Mouse (Mus musculus) G1E (cell line): Measurements from ENCODE around the gene Rnf168. TPM values are rescaled to one million over a fixed set of nuclear protein-coding genes. Genes with fewer than 3 reads are reported as not detected.
"Not testable (repeated sequence)": the region's sequence is repeated elsewhere in the genome, so short reads cannot be mapped to it uniquely, and the experiment has no call there.

ENCODE experiments used
- ATAC-seq: 2 replicates; pipeline ENCODE4 v1.8.0; 2016; ENCODE audit warnings: mild to moderate bottlenecking; ENCODE audit not compliant: insufficient number of reproducible peaks, poor library complexity, low FRiP score, severe bottlenecking; ENCODE audit errors: extremely low read depth
- DNase-seq: peaks from one replicate; pipeline ENCODE4 v3.0.0; 2012; ENCODE audit warnings: low spot score
- H3K27me3 ChIP-seq: 2 replicates; pipeline ENCODE4 v1.6.1; 2012; ENCODE audit warnings: mild to moderate bottlenecking, low read length, inconsistent platforms; ENCODE audit not compliant: insufficient read depth
- H3K36me3 ChIP-seq: replicated peaks from 2 replicates; pipeline ENCODE3; 2012; ENCODE audit warnings: mild to moderate bottlenecking, inconsistent platforms
- H3K4me1 ChIP-seq: 2 replicates; pipeline ENCODE4 v1.6.1; 2012; ENCODE audit warnings: low read depth, low read length, inconsistent platforms, mixed read lengths; ENCODE audit not compliant: insufficient read depth
- H3K4me3 ChIP-seq: 2 replicates; pipeline ENCODE4 v1.5.1; 2012; ENCODE audit warnings: low read depth, mild to moderate bottlenecking, inconsistent platforms, low read length, moderate library complexity, mixed read lengths
- H3K9me3 ChIP-seq: replicated peaks from 2 replicates; pipeline ENCODE4 v1.6.1; 2012; ENCODE audit warnings: inconsistent platforms
- CTCF ChIP-seq: IDR thresholded peaks from 2 replicates; pipeline ENCODE4 v1.5.1; 2012; ENCODE audit warnings: low read depth, low read length, inconsistent platforms, mixed read lengths
- GATA1 ChIP-seq: IDR thresholded peaks from 2 replicates; pipeline ENCODE4 v1.6.1; 2012; ENCODE audit warnings: borderline replicate concordance, low read length, inconsistent platforms, mixed read lengths
- GATA2 ChIP-seq: IDR thresholded peaks from 2 replicates; pipeline ENCODE4 v1.6.1; 2012; ENCODE audit warnings: low read depth, low read length, inconsistent platforms, borderline replicate concordance
- POLR2AphosphoS5 ChIP-seq: IDR thresholded peaks from 2 replicates; pipeline ENCODE4 v1.6.1; 2012; ENCODE audit warnings: low read depth, low read length, inconsistent platforms; ENCODE audit not compliant: insufficient replicate concordance
- TAL1 ChIP-seq: conservative IDR thresholded peaks from 2 replicates; pipeline ENCODE4 v1.6.1; 2012; ENCODE audit warnings: low read depth, low read length, inconsistent platforms, mixed read lengths
- polyA plus RNA-seq: library from polyadenylated mRNA; stranded (reverse); fragments of >175 nt; gene quantifications from 2 replicates; pipeline ENCODE4 v1.2.3, GENCODE M21; 2012
- total RNA-seq, 2 experiments: library from RNA; stranded (forward) in 1 of 2; stranded (reverse) in 1 of 2; fragments of 200-1000 nt in 1 of 2; fragments of >200 nt in 1 of 2; fragmentation: Nextera tagmentation in 1 of 2; gene quantifications; 2 replicates each; pipeline ENCODE4 v1.2.3; 2014 to 2017

The Rnf168 gene
- total and polyA plus RNA-seq, 3 experiments: 11.6 to 55.3 (median 18.8) TPM

GRCm38 (mm10) chr16:32246351-32246791 lies 30.9 kb upstream of the Rnf168 start:
- TF ChIP-seq GATA1 (no peak), TAL1 (no peak), GATA2 (no peak), POLR2AphosphoS5 (no peak), CTCF (no peak)
- DNase-seq: peak; percentile 20
- H3K36me3 ChIP-seq: peaks cover 29% of the 10 kb centered on the region
- H3K27me3 ChIP-seq: no peaks in the 10 kb centered on the region
- no peaks in the 10 kb centered on the region for H3K9me3 ChIP-seq
- H3K4me3 ChIP-seq: peak overlapping the region; percentile 98
- H3K4me1 ChIP-seq: peaks cover 36% of the 10 kb centered on the region
- ATAC-seq: no peak

GRCm38 (mm10) chr16:32246952-32247370 lies 30.3 kb upstream of the Rnf168 start, which contains the start of the genes Fbxo45 and Wdr53:
Gene Fbxo45 (minus strand): TSS chr16:32247158.
Gene Wdr53 (plus strand): TSS chr16:32247227.
- Histone ChIP-seq H3K27me3 (no peaks in the 10 kb centered on the region), H3K4me1 (peaks cover 36% of the 10 kb centered on the region), H3K9me3 (no peaks in the 10 kb centered on the region), H3K4me3 (peak within 1 kb of the TSS; percentile 98), H3K36me3 (peaks cover 30% of the 10 kb centered on the region)
- DNase-seq: peak; percentile 90
- ATAC-seq: peak; percentile 90
- TF ChIP-seq GATA2: no peak
- TF ChIP-seq CTCF: no peak
- no peak for TF ChIP-seq TAL1
- no peak for TF ChIP-seq GATA1

- H3K27me3 ChIP-seq, H3K4me1 ChIP-seq, H3K9me3 ChIP-seq, H3K36me3 ChIP-seq, H3K4me3 ChIP-seq, DNase-seq, ATAC-seq: not testable (repeated sequence)
Observed at GRCm38 (mm10) chr16:32264225-32264624, 13.0 kb upstream of the Rnf168 start.

- TF ChIP-seq TAL1 (no peak), GATA1 (no peak), GATA2 (no peak), POLR2AphosphoS5 (no peak), CTCF (no peak)
- ATAC-seq (no peak), DNase-seq (no peak)
- Histone ChIP-seq H3K4me3 (no peak within 1 kb of the TSS), H3K36me3 (no peaks in the 10 kb centered on the region), H3K9me3 (no peaks in the 10 kb centered on the region), H3K4me1 (peaks cover 5% of the 10 kb centered on the region), H3K27me3 (peaks cover 19% of the 10 kb centered on the region)
Observed at GRCm38 (mm10) chr16:32271291-32271690, 6.0 kb upstream of the Rnf168 start, which contains the start of gene Smco1. Gene Smco1 (plus strand): TSS chr16:32271468.

- DNase-seq: no peak
- no peak overlapping the region for H3K4me3 ChIP-seq
- no peak for ATAC-seq
- TF ChIP-seq CTCF (peak; percentile 91), GATA2 (no peak)
- H3K27me3 ChIP-seq: peaks cover 13% of the 10 kb centered on the region
- H3K36me3 ChIP-seq: no peaks in the 10 kb centered on the region
- peaks cover 13% of the 10 kb centered on the region for H3K4me1 ChIP-seq
- no peaks in the 10 kb centered on the region for H3K9me3 ChIP-seq
Observed at GRCm38 (mm10) chr16:32273338-32273737, 3.9 kb upstream of the Rnf168 start.

- ATAC-seq: no peak
- no peak for DNase-seq
- Histone ChIP-seq H3K36me3 (peaks cover 6% of the 10 kb centered on the region), H3K4me1 (peaks cover 13% of the 10 kb centered on the region), H3K9me3 (peaks cover 5% of the 10 kb centered on the region), H3K4me3 (no peak overlapping the region), H3K27me3 (peaks cover 10% of the 10 kb centered on the region)
- TF ChIP-seq GATA2: no peak
- no peak for TF ChIP-seq TAL1
- no peak for TF ChIP-seq GATA1
- TF ChIP-seq POLR2AphosphoS5: no peak
- TF ChIP-seq CTCF: no peak
Observed at GRCm38 (mm10) chr16:32275041-32275440, 2.2 kb upstream of the Rnf168 start.

GRCm38 (mm10) chr16:32275830-32276229 lies 1.4 kb upstream of the Rnf168 start:
- no peak overlapping the region for H3K4me3 ChIP-seq
- peaks cover 10% of the 10 kb centered on the region for H3K27me3 ChIP-seq
- no peak for ATAC-seq
- H3K4me1 ChIP-seq: peaks cover 13% of the 10 kb centered on the region
- TF ChIP-seq CTCF (no peak), POLR2AphosphoS5 (no peak)
- H3K9me3 ChIP-seq: peaks cover 9% of the 10 kb centered on the region
- peaks cover 12% of the 10 kb centered on the region for H3K36me3 ChIP-seq
- DNase-seq: no peak
